In genomic region chr3:87824206-87824605, GRCm38 (mm10) we compare ENCODE assay signal across 7 mouse cellular contexts. TPM values are rescaled to one million over a fixed set of nuclear protein-coding genes. Genes with fewer than 3 reads are reported as not detected.
DNase-seq lines count a peak whose midpoint lies in the region; ATAC-seq and TF ChIP-seq lines count a peak whose summit lies in the region.
"Not testable (repeated sequence)": the region's sequence is repeated elsewhere in the genome, so short reads cannot be mapped to it uniquely, and the experiment has no call there.

Gene Pear1, minus strand, starts transcription at chr3:87824306.

- not testable (repeated sequence) for H3K4me1 ChIP-seq in heart, embryonic 14.5 days (ENCODE audit: control insufficient read depth in 2 of 2, insufficient read depth in 2 of 2, low read length in 2 of 2); hindbrain, embryonic 12.5 days; lung, adult 2 months (ENCODE audit: control insufficient read depth, insufficient read depth, low read length); small intestine, adult 2 months (ENCODE audit: control insufficient read depth, insufficient read depth, insufficient read length, low read length)

- not testable (repeated sequence) for ATAC-seq in heart, embryonic 14.5 days (ENCODE audit: insufficient number of reproducible peaks, insufficient read depth, low FRiP score, low read depth); hindbrain, embryonic 12.5 days (ENCODE audit: low FRiP score)

- WGBS in heart, embryonic 14.5 days: 73% methylated on average over 1 of the region's 1 CpGs
- 75% methylated on average over 1 of the region's 1 CpGs for WGBS in hindbrain, embryonic 12.5 days
- 86% methylated on average over 1 of the region's 1 CpGs for WGBS in large intestine, adult 2 months
- 71% methylated on average over 1 of the region's 1 CpGs for WGBS in lung, adult 2 months
- WGBS in small intestine, adult 2 months: 69% methylated on average over 1 of the region's 1 CpGs

- H3K9me3 ChIP-seq in heart, embryonic 14.5 days (ENCODE audit: control insufficient read depth, low read length); hindbrain, embryonic 12.5 days (replicated peaks): not testable (repeated sequence)

- H3K4me2 ChIP-seq in heart, embryonic 14.5 days (ENCODE audit: low read length); hindbrain, embryonic 12.5 days (replicated peaks): not testable (repeated sequence)

- not testable (repeated sequence) for H3K36me3 ChIP-seq in heart, embryonic 14.5 days (ENCODE audit: control insufficient read depth, insufficient read depth, low read length); hindbrain, embryonic 12.5 days; small intestine, adult 2 months (ENCODE audit: control insufficient read depth, insufficient read depth, low read length)

- not testable (repeated sequence) for H3K27me3 ChIP-seq in heart, embryonic 14.5 days (ENCODE audit: control insufficient read depth, insufficient read depth, low read length); hindbrain, embryonic 12.5 days; small intestine, adult 2 months (ENCODE audit: control insufficient read depth, insufficient read depth, low read length)

- H3K27ac ChIP-seq in heart, embryonic 14.5 days (replicated peaks in 1 of 2; ENCODE audit: control insufficient read depth in 1 of 2, insufficient read depth in 1 of 2, low read depth in 2 of 2, low read length in 2 of 2); hindbrain, embryonic 12.5 days; small intestine, adult 2 months (ENCODE audit: insufficient read depth, low read depth, low read length): not testable (repeated sequence)

- DNase-seq in adrenal gland, postnatal 4 days (ENCODE audit: low spot score in 2 of 2); gastrocnemius, postnatal 10 days; large intestine, adult 2 months (ENCODE audit: low read depth, low spot score); lung, adult 2 months: not testable (repeated sequence)

- TF ChIP-seq CTCF in lung, adult 2 months (IDR thresholded peaks at IDR 0.05; ENCODE audit: insufficient read depth, low read length); small intestine, adult 2 months (IDR thresholded peaks at IDR 0.05; ENCODE audit: extremely low read depth, insufficient read length, insufficient replicate concordance, low read depth, low read length): not testable (repeated sequence)

- H3K9ac ChIP-seq in heart, embryonic 14.5 days (ENCODE audit: low read length); hindbrain, embryonic 12.5 days: not testable (repeated sequence)

- not testable (repeated sequence) for TF ChIP-seq POLR2A in lung, adult 2 months (IDR thresholded peaks at IDR 0.05; ENCODE audit: borderline replicate concordance, extremely low read depth, low read depth, low read length); small intestine, adult 2 months (IDR thresholded peaks at IDR 0.05; ENCODE audit: low read depth, low read length)

- H3K4me3 ChIP-seq in heart, embryonic 14.5 days (ENCODE audit: control insufficient read depth in 1 of 2, insufficient read depth in 1 of 2, low read depth in 1 of 2, low read length in 2 of 2); hindbrain, embryonic 12.5 days; lung, adult 2 months (replicated peaks; ENCODE audit: extremely low read depth, low read depth, low read length); small intestine, adult 2 months (ENCODE audit: low read depth, low read length): not testable (repeated sequence)

RNA-seq across cellular contexts. Expression of gene Pear1, which starts in this region (rescaled TPM):
- total RNA-seq in adrenal gland, postnatal 4 days (2021): 10 to 100 TPM; 40.3 to 42.5 TPM
- 10 to 100 TPM; 19.6 to 19.7 TPM for total RNA-seq in gastrocnemius, postnatal 10 days (2021)
- 16.2 and 17.0 TPM in 2 replicates for polyA plus RNA-seq in heart, embryonic 14.5 days (2014; fragmentation: Nextera tagmentation; extraction: Ambion mirVana)
- polyA plus RNA-seq in hindbrain, embryonic 12.5 days (2016; fragmentation: Nextera tagmentation; extraction: Ambion mirVana): 13.1 and 13.2 TPM in 2 replicates
- polyA plus RNA-seq in large intestine, adult 2 months (2012; rRNA removed): 11.3 and 17.1 TPM in 2 replicates
- 87.2 and 112 TPM in 2 replicates for polyA plus RNA-seq in lung, adult 2 months (2012; rRNA removed)
- polyA plus RNA-seq in small intestine, adult 2 months (2012; rRNA removed): 13.0 and 20.1 TPM in 2 replicates
